Mouse (Mus musculus) forebrain, embryonic 13.5 days (tissue): ENCODE data around the gene Gp9. TPM values are rescaled to one million over a fixed set of nuclear protein-coding genes. Genes with fewer than 3 reads are reported as not detected.
A peak's percentile ranks its signal among the peaks of the same experiment; 100 is the strongest.

Experiments
- ATAC-seq: fragments of 200-750 bp; cut with Nextera tagmentation; 2 replicates; pipeline ENCODE4 v1.8.0; 2017
- H3K27ac ChIP-seq: fragments of 300-500 bp; sonication (generic); 2 replicates; pipeline ENCODE4 v1.5.1; 2015; ENCODE audit warnings: inconsistent platforms, mild to moderate bottlenecking, moderate library complexity
- H3K27me3 ChIP-seq: fragments of 300-500 bp; sonication (generic); 2 replicates; pipeline ENCODE4 v1.6.1; 2015; ENCODE audit warnings: mild to moderate bottlenecking, inconsistent platforms
- H3K36me3 ChIP-seq: fragments of 300-500 bp; sonication (generic); 2 replicates; pipeline ENCODE4 v1.6.1; 2015; ENCODE audit warnings: mild to moderate bottlenecking, inconsistent platforms; ENCODE audit not compliant: poor library complexity, severe bottlenecking
- H3K4me1 ChIP-seq: fragments of 300-500 bp; sonication (generic); 2 replicates; pipeline ENCODE4 v1.6.1; 2015; ENCODE audit warnings: inconsistent platforms
- H3K4me2 ChIP-seq: fragments of 300-500 bp; sonication (generic); 2 replicates; pipeline ENCODE4 v1.6.1; 2015; ENCODE audit warnings: inconsistent platforms, mild to moderate bottlenecking, moderate library complexity
- H3K4me3 ChIP-seq: fragments of 300-500 bp; sonication (generic); 2 replicates; pipeline ENCODE4 v1.5.1; 2015; ENCODE audit warnings: mild to moderate bottlenecking, inconsistent platforms
- H3K9ac ChIP-seq: fragments of 300-500 bp; sonication (generic); 2 replicates; pipeline ENCODE4 v1.6.1; 2015; ENCODE audit warnings: mild to moderate bottlenecking, inconsistent platforms
- H3K9me3 ChIP-seq: fragments of 300-500 bp; sonication (generic); replicated peaks from 2 replicates; pipeline ENCODE4 v1.6.1; 2016; ENCODE audit warnings: inconsistent platforms
- WGBS: fragments of 180-500 bp; shearing (Covaris S2); methylation state at CpG from one replicate; pipeline ENCODE4 v1.1.7; 2015; 5-methylcytosine and 5-hydroxymethylcytosine counted together
- polyA plus RNA-seq: library from polyadenylated mRNA; unstranded; fragments of >200 nt; fragmentation: Nextera tagmentation; extraction: Ambion mirVana; gene quantifications from 2 replicates; pipeline ENCODE4 v1.2.1, GENCODE M21; 2015

Gene Gp9
- 0.77 and 0.89 TPM in 2 replicates for polyA plus RNA-seq

DNA sequence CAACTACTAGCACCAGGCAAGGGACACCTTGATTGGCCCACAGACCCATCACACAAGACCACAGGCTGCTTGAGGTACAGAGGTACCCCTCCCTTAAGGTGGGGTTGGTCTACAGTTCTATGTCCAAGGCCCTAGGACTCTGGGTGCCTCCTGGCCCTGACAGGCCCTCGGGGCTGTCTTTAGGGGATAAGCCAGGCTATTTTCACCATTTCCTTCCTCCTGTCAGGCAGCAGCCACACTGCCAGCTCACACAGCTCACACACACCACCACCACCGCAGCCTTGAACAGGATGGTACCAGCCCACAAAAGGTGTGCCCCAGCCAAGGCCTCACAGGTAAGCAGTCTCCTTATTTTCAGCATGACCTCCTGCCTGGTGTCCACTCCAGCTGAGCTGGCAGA, at the start of gene Gp9:
Gp9 (plus strand) TSS at position 231 of the 400 bp plus-strand sequence.
- Histone ChIP-seq H3K27ac (no peak within 1 kb of the TSS), H3K4me3 (no peak within 1 kb of the TSS), H3K9me3 (no peaks in the 10 kb centered on the region), H3K36me3 (no peaks in the 10 kb centered on the region), H3K27me3 (no peaks in the 10 kb centered on the region), H3K4me2 (no peak within 1 kb of the TSS), H3K9ac (no peak within 1 kb of the TSS), H3K4me1 (no peaks in the 10 kb centered on the region)
- WGBS: 85% methylated on average over 2 of the region's 2 CpGs
- no peak for ATAC-seq

GRCm38 (mm10) chr6:87728102-87728501, 49.8 kb upstream of the Gp9 start:
- H3K9me3 ChIP-seq: no peaks in the 10 kb centered on the region
- no peak overlapping the region for H3K9ac ChIP-seq
- H3K4me2 ChIP-seq: no peak overlapping the region
- peaks cover 30% of the 10 kb centered on the region for H3K4me1 ChIP-seq
- H3K27me3 ChIP-seq: peaks cover 52% of the 10 kb centered on the region
- H3K4me3 ChIP-seq: no peak overlapping the region
- H3K36me3 ChIP-seq: no peaks in the 10 kb centered on the region
- no peak for ATAC-seq
- WGBS: 70% methylated on average over 3 of the region's 3 CpGs
- no peak overlapping the region for H3K27ac ChIP-seq

DNA sequence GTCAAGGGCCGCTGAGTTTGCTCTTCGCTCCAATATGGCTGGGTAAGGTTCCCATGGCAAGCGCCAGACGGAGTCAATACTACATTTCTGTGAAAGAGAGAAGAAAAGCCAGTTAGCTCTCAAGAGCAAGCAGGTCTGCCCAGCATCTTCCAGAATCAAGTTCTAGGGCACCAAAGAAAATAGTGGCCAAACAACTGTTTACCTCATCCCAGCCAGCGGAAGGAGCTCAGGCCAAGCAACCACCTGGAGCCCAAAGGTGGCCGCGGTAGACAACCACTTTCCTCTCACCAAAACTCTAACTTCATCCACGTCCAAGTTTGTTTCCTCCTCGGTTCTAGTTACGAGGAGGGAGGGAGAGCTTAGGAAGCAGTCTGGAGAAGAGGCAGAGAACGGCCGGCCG, 47.7 kb upstream of the Gp9 start:
- H3K4me2 ChIP-seq: peak overlapping the region; percentile 86
- H3K4me1 ChIP-seq: peaks cover 31% of the 10 kb centered on the region
- H3K9ac ChIP-seq: peak overlapping the region; percentile 65
- ATAC-seq: no peak
- H3K9me3 ChIP-seq: no peaks in the 10 kb centered on the region
- H3K27me3 ChIP-seq: peaks cover 73% of the 10 kb centered on the region
- WGBS: 16% methylated on average over 13 of the region's 13 CpGs
- H3K27ac ChIP-seq: no peak overlapping the region
- H3K36me3 ChIP-seq: no peaks in the 10 kb centered on the region
- peak overlapping the region; percentile 55 for H3K4me3 ChIP-seq

DNA sequence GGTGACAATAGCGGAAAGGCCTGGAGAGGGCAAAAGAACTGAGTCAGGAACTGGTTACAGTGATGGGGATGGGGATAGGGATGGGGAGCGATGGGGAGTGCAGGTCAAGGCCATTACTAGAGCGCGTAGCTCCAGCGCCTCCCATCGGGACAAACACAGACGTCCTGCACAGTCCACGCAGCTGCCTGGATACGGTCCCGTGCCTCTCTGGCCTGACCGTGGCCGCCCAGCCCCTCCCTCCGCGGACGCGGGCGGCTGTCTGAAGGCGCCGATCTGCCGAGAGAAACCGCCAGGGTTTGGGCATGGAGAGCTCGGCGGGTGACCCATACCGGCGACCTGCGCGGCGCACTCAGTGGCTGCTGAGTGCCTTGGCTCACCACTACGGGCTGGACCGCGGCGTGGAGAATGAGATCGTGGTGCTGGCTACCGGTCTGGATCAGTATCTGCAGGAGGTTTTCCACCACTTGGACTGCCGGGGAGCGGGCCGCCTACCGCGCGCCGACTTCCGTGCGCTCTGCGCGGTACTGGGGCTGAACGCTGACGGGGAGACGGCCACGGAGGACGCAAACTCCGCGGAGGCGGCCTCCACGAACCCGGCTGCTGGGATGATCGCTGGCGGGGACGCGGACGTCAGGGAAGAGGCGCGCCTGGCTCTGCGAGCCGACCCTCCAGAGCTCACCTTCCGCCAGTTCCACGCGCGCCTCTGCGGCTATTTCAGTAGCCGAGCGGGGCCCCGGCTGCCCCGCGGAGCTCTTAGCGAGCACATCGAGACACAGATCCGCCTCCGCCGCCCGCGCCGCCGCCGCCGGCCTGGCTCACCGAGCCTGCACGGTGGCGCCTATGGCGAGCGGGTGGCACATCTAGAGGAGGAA, 47.0 kb upstream of the Gp9 start, which contains the start of gene Efcc1:
Efcc1 (plus strand) TSS at position 279 of the 872 bp plus-strand sequence.
- Histone ChIP-seq H3K4me1 (peaks cover 31% of the 10 kb centered on the region), H3K4me3 (peak within 1 kb of the TSS; percentile 55), H3K4me2 (peak within 1 kb of the TSS; percentile 86), H3K27me3 (peaks cover 76% of the 10 kb centered on the region), H3K27ac (no peak within 1 kb of the TSS; the same call in 1 of the 2 replicates), H3K36me3 (no peaks in the 10 kb centered on the region), H3K9me3 (no peaks in the 10 kb centered on the region), H3K9ac (peak within 1 kb of the TSS; percentile 65)
- WGBS: 0% methylated on average over 82 of the region's 90 CpGs
- peak; percentile 77 for ATAC-seq

- Histone ChIP-seq H3K9ac (peak overlapping the region; percentile 65), H3K27me3 (peaks cover 76% of the 10 kb centered on the region), H3K4me1 (peaks cover 31% of the 10 kb centered on the region), H3K9me3 (no peaks in the 10 kb centered on the region), H3K27ac (no peak overlapping the region), H3K36me3 (no peaks in the 10 kb centered on the region), H3K4me2 (peak overlapping the region; percentile 86), H3K4me3 (peak overlapping the region; percentile 55)
- under 1% methylated on average over 19 of the region's 19 CpGs for WGBS
- ATAC-seq: no peak
Observed at GRCm38 (mm10) chr6:87731463-87732095, 46.3 kb upstream of the Gp9 start.

DNA sequence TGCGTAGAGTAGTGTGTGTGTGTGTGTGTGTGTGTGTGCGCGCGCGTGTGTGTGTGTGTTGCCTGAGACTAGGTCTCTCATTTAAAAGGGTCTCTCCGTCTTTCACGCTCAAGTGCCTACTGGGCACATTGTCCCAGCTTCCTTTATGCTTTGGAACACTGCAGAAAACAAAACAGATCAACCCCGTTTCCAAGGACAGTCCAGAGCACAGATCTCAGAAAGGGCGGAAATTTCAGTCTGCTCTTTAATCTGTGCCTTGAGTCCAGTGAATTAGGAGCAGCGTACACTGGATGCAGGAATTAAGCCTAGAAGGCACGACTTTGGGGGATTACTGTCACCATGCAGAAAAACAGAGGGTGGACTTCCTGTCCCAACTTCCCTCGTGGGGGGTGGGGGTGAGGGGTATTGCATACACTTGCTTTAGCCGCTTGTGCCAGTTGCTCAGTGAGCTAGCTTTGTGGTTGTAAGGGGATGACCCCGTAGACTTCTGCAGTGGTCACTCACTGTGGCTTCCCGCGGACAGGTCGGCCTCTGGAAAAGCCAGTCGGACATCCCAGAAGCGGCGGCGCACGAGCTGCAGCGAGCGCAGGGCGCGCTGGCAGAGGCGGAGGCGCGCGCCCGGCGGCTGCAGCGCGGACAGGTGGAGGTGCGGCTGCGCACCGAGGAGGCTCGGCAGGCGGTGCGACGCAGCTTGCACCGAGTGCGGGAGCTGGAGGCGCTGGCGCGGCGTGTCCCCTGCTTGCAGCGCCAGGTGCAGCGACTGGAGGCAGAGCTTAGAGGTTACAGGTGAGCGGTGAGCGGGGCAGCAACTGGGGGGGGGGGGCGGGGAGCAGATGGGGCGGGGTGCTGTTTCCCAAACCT, 45.5 kb upstream of the Gp9 start:
- Histone ChIP-seq H3K4me3 (peak overlapping the region; percentile 55), H3K4me1 (peaks cover 31% of the 10 kb centered on the region), H3K27ac (no peak overlapping the region), H3K4me2 (peak overlapping the region; percentile 86), H3K36me3 (no peaks in the 10 kb centered on the region), H3K9ac (peak overlapping the region; percentile 45; the same call in 1 of the 2 replicates), H3K27me3 (peaks cover 78% of the 10 kb centered on the region), H3K9me3 (no peaks in the 10 kb centered on the region)
- ATAC-seq: peak; percentile 44; the same call in 1 of the 2 replicates
- 1% methylated on average over 51 of the region's 53 CpGs for WGBS

DNA sequence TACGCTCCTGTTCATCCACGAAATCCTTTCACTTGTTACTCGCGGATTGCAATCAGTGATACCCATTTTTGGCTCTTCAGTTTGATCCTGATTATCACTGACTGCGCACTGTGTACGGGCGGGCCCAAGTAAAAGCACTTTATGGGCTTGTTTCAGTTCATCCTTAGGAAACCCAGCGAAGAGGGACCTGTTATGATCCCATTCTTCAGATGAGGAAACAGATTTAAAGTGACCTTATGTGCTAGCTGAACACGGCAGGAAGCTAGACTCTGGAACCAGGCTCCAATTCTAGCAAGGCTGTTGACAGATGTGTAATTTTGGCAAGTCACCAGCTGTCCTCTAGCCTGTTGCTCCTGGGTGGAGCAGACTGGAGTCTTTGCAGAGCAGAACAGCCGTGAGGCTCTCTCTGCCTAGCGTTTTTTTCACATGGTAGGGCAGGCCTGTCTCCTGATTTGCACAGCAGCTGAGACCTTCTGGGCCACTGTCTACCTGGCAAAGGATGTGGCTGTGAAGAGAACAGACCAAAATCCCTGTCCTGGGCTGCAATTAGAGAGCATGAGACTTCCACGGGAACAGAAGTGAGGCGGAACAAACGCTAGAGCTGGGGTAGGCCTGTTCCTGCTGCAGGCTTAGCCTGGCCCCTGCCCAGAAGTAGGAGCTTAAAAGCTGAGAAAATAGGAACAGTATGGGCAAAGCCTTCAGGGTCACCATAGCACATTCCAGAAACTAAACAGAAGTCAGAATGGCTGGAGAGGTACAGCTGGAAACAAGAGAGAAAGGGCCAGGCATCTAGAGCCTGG, 44.5 kb upstream of the Gp9 start:
- Histone ChIP-seq H3K4me3 (peak overlapping the region; percentile 55; the same call in 1 of the 2 replicates), H3K4me2 (peak overlapping the region; percentile 86), H3K9ac (no peak overlapping the region), H3K4me1 (peaks cover 37% of the 10 kb centered on the region), H3K36me3 (no peaks in the 10 kb centered on the region), H3K9me3 (no peaks in the 10 kb centered on the region), H3K27me3 (peaks cover 72% of the 10 kb centered on the region), H3K27ac (no peak overlapping the region)
- WGBS: 20% methylated on average over 14 of the region's 14 CpGs
- no peak for ATAC-seq

DNA sequence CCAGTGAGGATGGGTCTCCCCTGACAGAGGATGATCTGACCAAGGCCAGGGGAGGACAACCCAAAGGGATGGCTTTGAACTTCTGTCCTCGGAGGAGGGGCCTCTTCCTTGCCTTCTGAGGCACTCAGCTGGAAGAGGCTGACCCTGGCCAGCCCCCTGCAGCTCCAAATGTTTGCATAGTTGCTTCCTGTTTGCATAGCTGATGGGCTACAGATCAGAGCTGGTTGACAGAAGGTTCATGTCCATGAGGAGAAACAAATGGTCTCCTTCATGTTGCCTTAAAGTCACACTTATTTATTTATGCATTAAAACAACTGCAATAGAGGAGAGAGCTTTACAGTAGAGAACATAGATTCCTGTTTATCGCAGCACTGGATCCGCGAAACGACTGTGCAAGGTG, 43.7 kb upstream of the Gp9 start:
- H3K9me3 ChIP-seq: no peaks in the 10 kb centered on the region
- peaks cover 69% of the 10 kb centered on the region for H3K27me3 ChIP-seq
- WGBS: 80% methylated on average over 5 of the region's 5 CpGs
- H3K4me2 ChIP-seq: no peak overlapping the region
- no peak overlapping the region for H3K27ac ChIP-seq
- peaks cover 39% of the 10 kb centered on the region for H3K4me1 ChIP-seq
- H3K36me3 ChIP-seq: no peaks in the 10 kb centered on the region
- no peak overlapping the region for H3K9ac ChIP-seq
- H3K4me3 ChIP-seq: no peak overlapping the region
- no peak for ATAC-seq

DNA sequence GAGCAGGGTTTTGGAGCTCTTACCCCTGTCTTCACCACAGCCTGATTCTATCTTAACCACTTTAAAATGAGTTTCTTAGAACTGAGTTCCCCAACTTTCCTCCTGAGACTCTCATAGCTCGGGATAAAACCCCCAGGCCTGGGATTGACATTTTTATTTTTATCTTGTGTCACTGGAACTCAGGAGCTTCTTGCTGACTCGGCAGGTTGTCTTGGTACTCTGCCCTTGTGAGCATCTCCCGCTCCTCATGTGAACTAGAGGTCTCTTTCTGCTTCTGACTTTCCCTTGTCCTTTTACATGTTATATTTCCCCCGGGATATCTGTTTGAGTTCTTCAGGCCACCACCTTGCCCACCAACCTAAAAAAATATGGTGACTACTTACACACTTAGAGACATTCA, 40.9 kb upstream of the Gp9 start:
- no peak overlapping the region for H3K4me3 ChIP-seq
- H3K4me2 ChIP-seq: no peak overlapping the region
- H3K4me1 ChIP-seq: peaks cover 21% of the 10 kb centered on the region
- H3K9me3 ChIP-seq: no peaks in the 10 kb centered on the region
- 89% methylated on average over 4 of the region's 4 CpGs for WGBS
- no peaks in the 10 kb centered on the region for H3K36me3 ChIP-seq
- no peak for ATAC-seq
- H3K27ac ChIP-seq: no peak overlapping the region
- H3K27me3 ChIP-seq: peaks cover 43% of the 10 kb centered on the region
- no peak overlapping the region for H3K9ac ChIP-seq

GRCm38 (mm10) chr6:87737921-87738626, 39.8 kb upstream of the Gp9 start:
- no peaks in the 10 kb centered on the region for H3K9me3 ChIP-seq
- ATAC-seq: no peak
- H3K9ac ChIP-seq: 0 out of 2 replicates have a peak overlapping the region, but pooled peaks have one; percentile 26
- H3K4me3 ChIP-seq: no peak overlapping the region
- H3K27me3 ChIP-seq: peaks cover 31% of the 10 kb centered on the region
- H3K4me1 ChIP-seq: peaks cover 10% of the 10 kb centered on the region
- no peak overlapping the region for H3K4me2 ChIP-seq
- no peaks in the 10 kb centered on the region for H3K36me3 ChIP-seq
- WGBS: 35% methylated on average over 4 of the region's 4 CpGs
- no peak overlapping the region for H3K27ac ChIP-seq
